Mouse (Mus musculus): Measurements from ENCODE around the gene Kcnq1.

Kcnq1 gene

GRCm38 (mm10) chr7:143093847-143094246, 12.3 kb upstream of the Kcnq1 start:
- no peak for DNase-seq (ENCODE audit: low spot score)

- peak; percentile 74 for DNase-seq (ENCODE audit: low spot score)
Measured at GRCm38 (mm10) chr7:143094592-143095553, 11.3 kb upstream of the Kcnq1 start, which contains the start of gene Trpm5. TSS of gene Trpm5 (minus strand) at chr7:143094642.

- DNase-seq (ENCODE audit: low spot score): no peak
Measured at GRCm38 (mm10) chr7:143095554-143095907, 10.6 kb upstream of the Kcnq1 start.

DNA sequence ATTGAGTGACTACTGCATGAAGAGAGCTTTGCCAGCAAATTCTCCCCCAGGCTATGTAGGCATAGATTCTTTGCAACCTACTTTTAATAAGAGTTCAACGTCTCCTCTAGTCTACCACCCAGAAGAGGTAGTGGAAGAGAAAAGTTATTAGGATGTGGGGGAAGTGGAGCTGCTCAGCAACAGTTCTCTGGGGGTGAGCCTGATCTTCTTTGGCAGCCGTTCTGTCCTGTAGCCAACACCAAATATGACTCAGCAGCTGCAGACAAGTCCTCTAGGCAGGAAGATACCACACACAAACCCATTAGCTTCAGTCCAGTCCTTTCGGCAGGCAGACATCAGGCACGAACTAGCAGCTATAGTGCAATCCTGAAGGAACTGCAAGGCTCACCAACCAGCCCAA, 5.4 kb upstream of the Kcnq1 start:
- DNase-seq (ENCODE audit: low spot score): no peak

DNA sequence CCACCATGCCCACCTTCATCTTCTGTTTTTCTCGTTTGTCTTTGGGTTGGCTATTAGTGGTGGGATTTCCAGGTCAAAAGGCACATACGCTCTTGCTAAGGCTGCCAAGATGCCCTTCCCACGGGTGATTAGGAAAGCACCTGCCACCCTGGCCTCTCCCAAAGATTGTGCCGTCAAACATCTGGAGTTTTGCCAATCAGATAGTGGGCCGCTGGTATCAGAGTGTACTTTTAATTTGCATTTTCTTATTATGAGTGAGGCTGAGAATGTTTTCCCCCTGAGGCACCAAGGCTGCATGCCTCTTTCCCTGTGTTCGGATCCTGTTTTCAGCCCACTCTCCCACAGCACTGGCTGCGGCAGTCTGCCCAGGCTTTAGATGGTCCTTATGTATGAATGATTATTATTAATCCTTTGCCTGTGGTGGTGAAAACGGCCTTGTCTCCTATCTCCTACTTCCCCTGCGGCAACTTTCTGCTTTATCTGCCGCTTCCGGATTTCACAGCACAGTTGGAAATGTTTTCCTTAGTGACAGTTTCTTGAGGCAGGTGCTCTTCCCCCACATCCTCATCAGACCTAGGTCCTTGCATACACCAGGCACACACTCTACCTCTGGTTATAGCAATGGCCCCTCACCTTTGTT, 784 bp upstream of the Kcnq1 start:
- no peak for DNase-seq (ENCODE audit: low spot score)

DNA sequence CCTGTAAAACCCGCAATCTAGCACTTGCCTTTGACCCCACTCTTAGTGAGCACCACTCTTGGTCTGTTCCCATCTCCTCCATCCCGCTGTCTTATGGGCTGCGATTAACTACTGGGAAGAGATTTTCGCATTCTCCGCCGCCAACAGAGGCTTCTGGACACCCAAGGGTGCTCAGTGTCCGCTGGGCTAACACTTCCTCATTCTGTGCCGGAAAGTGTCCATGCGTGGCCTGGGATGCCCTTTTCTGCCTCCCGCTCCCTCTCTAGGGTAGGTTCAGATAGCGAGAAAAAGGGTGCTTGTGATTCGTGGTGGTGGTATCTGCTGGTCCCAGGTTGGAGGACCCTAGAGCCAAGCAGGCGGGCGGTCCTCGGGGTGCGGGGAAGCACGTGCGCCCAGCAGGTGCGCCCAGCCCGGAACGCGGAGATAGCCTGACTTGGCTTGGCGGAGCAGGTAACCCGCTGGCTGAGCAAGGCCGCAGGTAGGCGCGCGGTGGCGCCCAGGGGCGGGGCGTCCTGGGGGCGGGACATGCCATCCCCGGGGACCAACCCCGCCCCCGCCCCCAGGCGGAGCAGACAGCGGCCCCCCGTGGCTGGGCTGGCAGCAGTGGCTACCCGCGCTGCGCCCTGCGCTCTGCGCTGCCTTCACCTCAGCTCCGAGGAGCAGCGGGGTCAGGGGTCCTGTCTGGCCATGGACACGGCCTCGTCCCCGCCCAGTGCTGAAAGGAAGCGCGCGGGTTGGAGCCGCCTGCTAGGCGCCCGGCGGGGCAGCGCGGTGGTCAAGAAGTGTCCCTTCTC, 707 bp downstream of the Kcnq1 start:
- peak; percentile 56 for DNase-seq (ENCODE audit: low spot score)

- DNase-seq (ENCODE audit: low spot score): no peak
Measured at GRCm38 (mm10) chr7:143108200-143108599, 2.0 kb downstream of the Kcnq1 start.

GRCm38 (mm10) chr7:143108996-143109660, 3.0 kb downstream of the Kcnq1 start:
- DNase-seq (ENCODE audit: low spot score): no peak

DNA sequence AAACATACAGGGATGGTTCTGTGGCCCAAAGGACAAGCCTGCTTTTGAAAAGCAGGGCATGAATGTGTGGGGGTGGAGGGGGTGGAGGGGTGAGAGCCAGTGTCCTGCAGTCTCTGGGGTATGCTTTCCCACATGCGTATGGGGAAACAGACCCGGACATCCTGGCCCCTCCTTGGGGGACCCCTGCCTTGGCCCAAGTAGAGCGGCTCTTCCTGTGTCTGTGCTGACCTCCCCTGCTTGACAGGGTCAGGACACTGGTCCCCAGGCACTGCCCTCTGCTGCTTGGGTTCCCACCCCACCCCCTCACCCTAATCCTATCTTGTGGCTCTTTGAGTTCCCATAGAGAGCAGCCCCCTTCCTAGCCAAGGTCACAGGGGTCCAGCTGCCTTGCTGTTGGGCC, 3.5 kb downstream of the Kcnq1 start:
- DNase-seq (ENCODE audit: low spot score): no peak

DNA sequence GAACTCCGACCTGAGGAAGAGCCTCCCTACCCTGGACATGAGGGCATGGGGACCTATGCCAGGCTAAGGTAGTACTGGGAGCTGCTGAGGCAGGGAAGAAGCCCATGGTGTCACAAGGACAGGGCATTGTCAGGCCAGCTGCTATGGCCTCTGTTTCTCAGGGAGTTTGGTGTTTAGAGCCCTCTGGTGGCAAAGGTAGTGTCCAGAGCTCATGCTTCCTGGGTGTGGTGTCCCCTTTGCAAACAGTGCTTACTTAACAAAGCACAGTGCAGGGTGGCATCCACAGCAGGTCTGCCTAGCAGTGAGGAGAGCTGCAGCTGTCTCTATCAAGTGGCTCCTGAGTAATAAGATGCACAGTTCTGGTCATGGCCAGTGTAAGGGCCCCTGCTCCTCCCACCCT, 4.6 kb downstream of the Kcnq1 start:
- no peak for DNase-seq (ENCODE audit: low spot score)

- no peak for DNase-seq (ENCODE audit: low spot score)
Measured at GRCm38 (mm10) chr7:143111719-143112118, 5.6 kb downstream of the Kcnq1 start.

- no peak for DNase-seq (ENCODE audit: low spot score)
Measured at GRCm38 (mm10) chr7:143112395-143112794, 6.2 kb downstream of the Kcnq1 start.

DNA sequence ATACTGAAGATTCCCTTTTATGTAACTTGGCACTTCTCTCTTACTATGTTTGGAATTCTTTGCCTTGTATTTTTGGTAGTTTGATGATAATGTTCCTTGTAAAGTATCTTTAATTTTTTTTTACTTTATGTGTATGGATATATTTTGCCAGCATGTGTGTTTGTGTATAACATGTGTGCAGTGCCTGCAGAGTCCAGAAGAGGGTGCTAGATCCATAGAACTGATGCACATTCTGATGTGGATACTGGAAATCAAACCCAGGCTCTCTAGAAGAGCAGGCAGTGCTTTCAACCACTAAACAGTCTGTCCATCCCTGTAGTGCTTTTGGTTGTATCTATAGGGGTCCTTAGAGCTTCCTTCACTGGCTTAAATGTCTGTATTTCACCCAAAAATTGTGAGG, 8.6 kb downstream of the Kcnq1 start:
- no peak for DNase-seq (ENCODE audit: low spot score)

GRCm38 (mm10) chr7:143116521-143116920, 10.4 kb downstream of the Kcnq1 start:
- no peak for DNase-seq (ENCODE audit: low spot score)

DNA sequence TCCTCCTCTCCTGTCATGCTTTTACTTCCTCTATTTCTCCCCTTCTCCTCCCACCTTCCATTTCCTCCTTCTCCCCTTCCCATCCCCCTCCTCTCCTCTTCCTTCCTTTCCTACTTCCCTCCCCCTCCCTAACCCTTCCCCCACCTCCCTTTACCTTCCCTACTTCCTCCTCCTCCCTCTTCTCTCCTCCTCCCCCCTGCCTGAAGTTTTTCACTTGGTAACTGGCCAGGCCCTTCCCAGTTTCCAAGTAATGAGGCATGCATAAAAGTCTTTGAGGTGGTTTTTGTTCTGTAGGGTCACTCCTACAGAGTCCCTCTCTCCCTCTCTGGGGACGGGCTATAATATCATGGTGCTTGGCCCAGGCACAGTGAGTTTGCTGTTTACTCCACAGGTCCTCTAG, 13.2 kb downstream of the Kcnq1 start:
- DNase-seq (ENCODE audit: low spot score): no peak

GRCm38 (mm10) chr7:143119826-143120225, 13.7 kb downstream of the Kcnq1 start:
- no peak for DNase-seq (ENCODE audit: low spot score)

DNA sequence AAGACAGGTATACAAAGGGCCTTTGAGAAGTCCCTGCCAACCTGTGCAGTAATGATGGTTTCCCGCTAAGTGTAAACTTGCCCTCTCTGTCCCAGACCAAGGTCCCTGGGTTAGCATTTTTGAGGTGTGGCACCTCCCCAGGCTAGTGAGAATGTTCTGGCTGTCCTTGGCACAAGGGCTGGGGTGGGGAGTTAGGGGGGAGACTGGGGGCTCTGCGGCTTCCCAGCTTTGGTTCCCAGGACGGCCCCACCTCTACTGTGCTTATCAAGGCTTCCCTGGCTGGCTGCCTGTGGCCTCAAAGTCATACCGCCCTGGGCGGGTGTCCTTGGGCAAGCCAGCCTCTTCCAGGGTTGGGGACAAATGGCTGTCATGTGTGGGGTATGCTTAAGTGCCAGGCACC, 16.0 kb downstream of the Kcnq1 start:
- DNase-seq (ENCODE audit: low spot score): no peak

GRCm38 (mm10) chr7:143123876-143124669, 17.9 kb downstream of the Kcnq1 start:
- peak; percentile 54 for DNase-seq (ENCODE audit: low spot score)

GRCm38 (mm10) chr7:143124902-143125301, 18.7 kb downstream of the Kcnq1 start:
- no peak for DNase-seq (ENCODE audit: low spot score)

- DNase-seq (ENCODE audit: low spot score): no peak
Measured at GRCm38 (mm10) chr7:143132815-143133214, 26.7 kb downstream of the Kcnq1 start.

DNA sequence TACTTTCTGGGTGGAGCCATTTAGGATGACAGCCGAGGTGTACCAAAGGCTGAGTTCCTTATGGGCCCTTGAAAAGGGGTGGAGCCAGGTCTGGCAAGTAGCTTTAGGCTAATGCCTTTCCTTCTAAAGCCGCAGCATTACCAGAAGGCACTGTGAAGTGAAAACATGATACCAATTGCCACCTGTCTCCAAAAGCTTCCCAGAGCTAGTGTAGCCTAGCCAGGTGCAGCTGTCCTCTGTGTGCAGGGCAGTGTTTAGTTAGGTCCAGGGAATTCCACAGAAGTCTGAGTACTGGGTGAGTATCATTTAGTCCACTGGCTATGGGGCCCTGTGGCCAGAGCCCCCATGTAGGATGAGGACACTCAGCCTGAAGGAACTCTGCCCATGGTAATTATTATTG, 30.0 kb downstream of the Kcnq1 start:
- DNase-seq (ENCODE audit: low spot score): no peak
